Mouse (Mus musculus) heart, adult 9 months (tissue): Measurements from ENCODE around the gene Btbd6.

Experiments used
- DNase-seq, 2 experiments: peaks; one replicate each; pipeline ENCODE4 v3.0.0; 2022; ENCODE audit warnings: low spot score in 2 of 2

The Btbd6 gene

GRCm38 (mm10) chr12:112976371-112977073 is at the start of gene Btbd6:
Gene Btbd6 (plus strand): TSS chr12:112976482.
- peak; percentile 86 to 87 for DNase-seq

GRCm38 (mm10) chr12:112927265-112927664 is 49.0 kb upstream of the Btbd6 start:
- no peak for DNase-seq

- no peak for DNase-seq
Measured at GRCm38 (mm10) chr12:112928401-112929241, 47.7 kb upstream of the Btbd6 start.

- DNase-seq: peak; percentile 66 to 78
Measured at GRCm38 (mm10) chr12:112929562-112930352, 46.5 kb upstream of the Btbd6 start, which contains the start of gene Jag2. Gene Jag2 (minus strand): TSS chr12:112929776.

GRCm38 (mm10) chr12:112932647-112933046 is 43.6 kb upstream of the Btbd6 start:
- DNase-seq: no peak

GRCm38 (mm10) chr12:112937906-112938305 is 38.4 kb upstream of the Btbd6 start:
- DNase-seq: no peak

- no peak for DNase-seq
Measured at GRCm38 (mm10) chr12:112938366-112938765, 37.9 kb upstream of the Btbd6 start.

- no peak for DNase-seq
Measured at GRCm38 (mm10) chr12:112938873-112939565, 37.3 kb upstream of the Btbd6 start.

GRCm38 (mm10) chr12:112940238-112940637 is 36.0 kb upstream of the Btbd6 start:
- DNase-seq: no peak

- DNase-seq: no peak
Measured at GRCm38 (mm10) chr12:112940710-112941109, 35.6 kb upstream of the Btbd6 start.

GRCm38 (mm10) chr12:112941156-112941775 is 35.0 kb upstream of the Btbd6 start:
- no peak for DNase-seq

GRCm38 (mm10) chr12:112941776-112942713 is 34.2 kb upstream of the Btbd6 start, which contains the start of gene Nudt14:
Gene Nudt14 (minus strand): TSS chr12:112942124.
- DNase-seq: peak; percentile 78 to 81

GRCm38 (mm10) chr12:112943669-112944068 is 32.6 kb upstream of the Btbd6 start:
- no peak for DNase-seq

GRCm38 (mm10) chr12:112947307-112947706 is 29.0 kb upstream of the Btbd6 start:
- DNase-seq: no peak

- DNase-seq: peak; percentile 86 to 87
Measured at GRCm38 (mm10) chr12:112950040-112950760, 26.1 kb upstream of the Btbd6 start.

GRCm38 (mm10) chr12:112950761-112951129 is 25.5 kb upstream of the Btbd6 start:
- no peak for DNase-seq

GRCm38 (mm10) chr12:112951150-112951842 is 25.0 kb upstream of the Btbd6 start:
- no peak for DNase-seq

- DNase-seq: peak; percentile 70 to 75
Measured at GRCm38 (mm10) chr12:112952433-112952832, 23.8 kb upstream of the Btbd6 start.
